Mouse (Mus musculus): Measurements from ENCODE around the gene 4930544D05Rik. TPM values are rescaled to one million over a fixed set of nuclear protein-coding genes. Genes with fewer than 3 reads are reported as not detected.

Gene 4930544D05Rik
- polyA plus RNA-seq, 1 experiment from 2014 or later = not detected

DNA sequence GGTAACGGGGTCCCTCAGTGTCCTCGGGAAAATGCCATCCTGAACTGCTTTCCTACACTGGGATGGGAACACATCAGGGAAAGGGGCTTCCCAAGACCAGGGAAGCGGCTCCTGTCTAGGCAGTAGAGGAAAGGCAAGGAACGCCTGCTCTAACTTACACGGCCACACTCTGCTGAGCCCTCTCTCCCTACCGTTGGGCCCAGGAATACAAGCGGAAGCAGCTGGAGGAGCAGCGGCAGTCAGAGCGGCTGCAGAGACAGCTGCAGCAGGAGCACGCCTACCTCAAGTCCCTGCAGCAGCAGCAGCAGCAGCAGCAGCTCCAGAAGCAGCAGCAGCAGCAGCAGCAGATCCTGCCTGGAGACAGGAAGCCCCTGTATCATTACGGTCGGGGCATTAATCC lies 8.9 kb upstream of the 4930544D05Rik start:
- Histone ChIP-seq H3K27ac (ENCODE audit: low read depth, low read length) (no peak overlapping the region), H3K27me3 (ENCODE audit: control insufficient read depth, insufficient read depth, low read length) (no peaks in the 10 kb centered on the region), H3K36me3 (ENCODE audit: control insufficient read depth, insufficient read depth, low read length) (no peaks in the 10 kb centered on the region; the same call in 1 of the 2 replicates), H3K4me1 (replicated peaks; ENCODE audit: control insufficient read depth, insufficient read depth, low read length) (no peaks in the 10 kb centered on the region), H3K4me2 (ENCODE audit: low read depth, low read length, severe bottlenecking) (no peak overlapping the region), H3K9ac (ENCODE audit: low read length) (no peak overlapping the region), H3K4me3 (ENCODE audit: low read depth, low read length) (no peak overlapping the region), H3K9me3 (ENCODE audit: control insufficient read depth, low read length) (no peaks in the 10 kb centered on the region)
- 82% methylated on average over 12 of the region's 12 CpGs for WGBS
- DNase-seq (ENCODE audit: low spot score) (no peak), ATAC-seq (replicated peaks; ENCODE audit: low FRiP score) (no peak)

DNA sequence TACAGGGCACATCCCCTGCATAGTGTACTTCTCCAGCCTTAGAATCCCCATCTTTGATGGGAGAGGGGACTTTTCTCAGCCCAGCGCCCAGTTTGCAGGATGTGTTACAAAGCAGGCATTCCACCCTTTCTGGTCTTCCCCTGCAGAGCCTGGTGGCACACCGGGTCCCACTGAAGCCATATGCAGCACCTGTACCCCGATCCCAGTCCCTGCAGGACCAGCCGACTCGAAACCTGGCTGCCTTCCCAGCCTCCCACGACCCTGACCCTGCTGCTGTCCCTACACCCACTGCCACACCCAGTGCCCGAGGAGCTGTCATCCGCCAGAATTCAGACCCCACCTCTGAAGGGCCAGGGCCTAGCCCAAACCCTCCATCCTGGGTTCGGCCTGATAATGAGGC lies 8.0 kb upstream of the 4930544D05Rik start:
- no peak overlapping the region for H3K27ac ChIP-seq (ENCODE audit: low read depth, low read length)
- H3K9ac ChIP-seq (ENCODE audit: low read length) = no peak overlapping the region
- H3K4me2 ChIP-seq (ENCODE audit: low read depth, low read length, severe bottlenecking) = no peak overlapping the region
- ATAC-seq (replicated peaks; ENCODE audit: low FRiP score) = no peak
- H3K4me1 ChIP-seq (replicated peaks; ENCODE audit: control insufficient read depth, insufficient read depth, low read length) = no peaks in the 10 kb centered on the region
- H3K9me3 ChIP-seq (ENCODE audit: control insufficient read depth, low read length) = no peaks in the 10 kb centered on the region
- no peak overlapping the region for H3K4me3 ChIP-seq (ENCODE audit: low read depth, low read length)
- WGBS = 93% methylated on average over 9 of the region's 9 CpGs
- H3K36me3 ChIP-seq (ENCODE audit: control insufficient read depth, insufficient read depth, low read length) = no peaks in the 10 kb centered on the region; the same call in 1 of the 2 replicates
- DNase-seq (ENCODE audit: low spot score) = no peak
- H3K27me3 ChIP-seq (ENCODE audit: control insufficient read depth, insufficient read depth, low read length) = no peaks in the 10 kb centered on the region

GRCm38 (mm10) chr11:70608381-70609066 lies 7.1 kb upstream of the 4930544D05Rik start:
- Histone ChIP-seq H3K4me1 (replicated peaks; ENCODE audit: control insufficient read depth, insufficient read depth, low read length) (no peaks in the 10 kb centered on the region), H3K4me3 (ENCODE audit: low read depth, low read length) (no peak overlapping the region), H3K27ac (ENCODE audit: low read depth, low read length) (no peak overlapping the region), H3K9me3 (ENCODE audit: control insufficient read depth, low read length) (no peaks in the 10 kb centered on the region), H3K27me3 (ENCODE audit: control insufficient read depth, insufficient read depth, low read length) (no peaks in the 10 kb centered on the region), H3K4me2 (ENCODE audit: low read depth, low read length, severe bottlenecking) (no peak overlapping the region), H3K36me3 (ENCODE audit: control insufficient read depth, insufficient read depth, low read length) (no peaks in the 10 kb centered on the region; the same call in 1 of the 2 replicates), H3K9ac (ENCODE audit: low read length) (no peak overlapping the region)
- ATAC-seq (replicated peaks; ENCODE audit: low FRiP score) (no peak), DNase-seq (ENCODE audit: low spot score) (peak; percentile 62)
- WGBS = 90% methylated on average over 25 of the region's 26 CpGs

GRCm38 (mm10) chr11:70610752-70611151 lies 4.9 kb upstream of the 4930544D05Rik start:
- no peak overlapping the region for H3K4me3 ChIP-seq (ENCODE audit: low read depth, low read length)
- H3K36me3 ChIP-seq (ENCODE audit: control insufficient read depth, insufficient read depth, low read length) = no peaks in the 10 kb centered on the region; the same call in 1 of the 2 replicates
- H3K4me2 ChIP-seq (ENCODE audit: low read depth, low read length, severe bottlenecking) = no peak overlapping the region
- no peaks in the 10 kb centered on the region; the same call in 1 of the 2 replicates for H3K27me3 ChIP-seq (ENCODE audit: control insufficient read depth, insufficient read depth, low read length)
- DNase-seq (ENCODE audit: low spot score) (peak; percentile 32), ATAC-seq (replicated peaks; ENCODE audit: low FRiP score) (no peak)
- 88% methylated on average over 4 of the region's 4 CpGs for WGBS
- H3K4me1 ChIP-seq (replicated peaks; ENCODE audit: control insufficient read depth, insufficient read depth, low read length) = peaks cover 6% of the 10 kb centered on the region
- H3K27ac ChIP-seq (ENCODE audit: low read depth, low read length) = no peak overlapping the region
- no peak overlapping the region for H3K9ac ChIP-seq (ENCODE audit: low read length)
- no peaks in the 10 kb centered on the region for H3K9me3 ChIP-seq (ENCODE audit: control insufficient read depth, low read length)

DNA sequence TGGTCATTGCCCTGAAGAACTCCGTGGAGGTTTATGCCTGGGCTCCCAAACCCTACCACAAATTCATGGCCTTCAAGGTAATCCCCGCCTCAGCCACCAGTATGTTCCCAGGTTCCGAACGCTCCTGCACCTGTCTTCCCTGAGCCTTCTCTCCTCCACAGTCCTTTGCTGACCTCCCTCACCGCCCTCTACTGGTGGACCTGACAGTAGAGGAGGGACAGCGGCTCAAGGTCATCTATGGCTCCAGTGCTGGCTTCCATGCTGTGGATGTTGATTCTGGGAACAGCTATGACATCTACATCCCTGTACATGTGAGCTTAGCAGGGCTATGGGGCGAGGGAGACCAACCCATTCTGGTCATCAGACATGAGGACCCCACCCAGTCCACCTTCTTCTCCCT lies 3.1 kb upstream of the 4930544D05Rik start:
- Histone ChIP-seq H3K9me3 (ENCODE audit: control insufficient read depth, low read length) (no peaks in the 10 kb centered on the region), H3K27me3 (ENCODE audit: control insufficient read depth, insufficient read depth, low read length) (no peaks in the 10 kb centered on the region; the same call in 1 of the 2 replicates), H3K4me2 (ENCODE audit: low read depth, low read length, severe bottlenecking) (no peak overlapping the region), H3K9ac (ENCODE audit: low read length) (no peak overlapping the region), H3K36me3 (ENCODE audit: control insufficient read depth, insufficient read depth, low read length) (no peaks in the 10 kb centered on the region; the same call in 1 of the 2 replicates), H3K27ac (ENCODE audit: low read depth, low read length) (no peak overlapping the region), H3K4me1 (replicated peaks; ENCODE audit: control insufficient read depth, insufficient read depth, low read length) (peaks cover 6% of the 10 kb centered on the region), H3K4me3 (ENCODE audit: low read depth, low read length) (no peak overlapping the region)
- ATAC-seq (replicated peaks; ENCODE audit: low FRiP score) = no peak
- no peak for DNase-seq (ENCODE audit: low spot score)
- WGBS = 84% methylated on average over 7 of the region's 7 CpGs

DNA sequence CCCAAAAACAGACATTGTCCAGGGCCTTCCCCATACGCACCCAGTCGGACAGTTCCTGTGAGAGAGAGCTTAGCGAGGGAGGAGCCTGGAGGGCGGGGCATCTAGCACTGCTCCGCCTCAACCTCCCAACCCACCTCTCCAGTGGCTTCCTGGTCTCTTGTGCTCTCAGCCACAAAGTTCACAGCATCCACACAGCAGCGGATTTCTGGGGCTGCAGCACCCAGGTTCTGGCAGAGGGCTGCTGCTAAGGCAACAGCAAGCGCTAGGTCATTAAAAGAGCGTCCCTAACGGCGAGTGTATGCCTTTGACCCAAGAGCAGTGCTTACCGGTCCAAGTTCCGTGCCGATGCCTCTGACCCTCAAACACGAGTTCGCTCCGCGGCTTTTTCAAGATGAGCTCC lies 574 bp upstream of the 4930544D05Rik start:
- Histone ChIP-seq H3K27ac (ENCODE audit: low read depth, low read length) (no peak overlapping the region), H3K27me3 (ENCODE audit: control insufficient read depth, insufficient read depth, low read length) (no peaks in the 10 kb centered on the region; the same call in 1 of the 2 replicates), H3K9me3 (ENCODE audit: control insufficient read depth, low read length) (no peaks in the 10 kb centered on the region), H3K36me3 (ENCODE audit: control insufficient read depth, insufficient read depth, low read length) (no peaks in the 10 kb centered on the region; the same call in 1 of the 2 replicates), H3K9ac (ENCODE audit: low read length) (peak overlapping the region; percentile 48), H3K4me3 (ENCODE audit: low read depth, low read length) (peak overlapping the region; percentile 17), H3K4me2 (ENCODE audit: low read depth, low read length, severe bottlenecking) (peak overlapping the region; percentile 49), H3K4me1 (replicated peaks; ENCODE audit: control insufficient read depth, insufficient read depth, low read length) (peaks cover 6% of the 10 kb centered on the region)
- peak; percentile 66 for DNase-seq (ENCODE audit: low spot score)
- peak; percentile 51; the same call in 1 of the 2 replicates for ATAC-seq (replicated peaks; ENCODE audit: low FRiP score)
- 3% methylated on average over 17 of the region's 17 CpGs for WGBS

GRCm38 (mm10) chr11:70619101-70619500 lies 3.5 kb downstream of the 4930544D05Rik start, which contains the start of gene Chrne:
Gene Chrne (minus strand): TSS chr11:70619216.
- no peak within 1 kb of the TSS for H3K9ac ChIP-seq (ENCODE audit: low read length)
- ATAC-seq (replicated peaks; ENCODE audit: low FRiP score) (no peak), DNase-seq (ENCODE audit: low spot score) (no peak)
- WGBS = 39% methylated on average over 1 of the region's 1 CpGs
- no peaks in the 10 kb centered on the region for H3K36me3 ChIP-seq (ENCODE audit: control insufficient read depth, insufficient read depth, low read length)
- no peak within 1 kb of the TSS for H3K27ac ChIP-seq (ENCODE audit: low read depth, low read length)
- H3K27me3 ChIP-seq (ENCODE audit: control insufficient read depth, insufficient read depth, low read length) = no peaks in the 10 kb centered on the region; the same call in 1 of the 2 replicates
- H3K4me1 ChIP-seq (replicated peaks; ENCODE audit: control insufficient read depth, insufficient read depth, low read length) = peaks cover 6% of the 10 kb centered on the region
- H3K4me3 ChIP-seq (ENCODE audit: low read depth, low read length) = no peak within 1 kb of the TSS
- H3K4me2 ChIP-seq (ENCODE audit: low read depth, low read length, severe bottlenecking) = no peak within 1 kb of the TSS
- H3K9me3 ChIP-seq (ENCODE audit: control insufficient read depth, low read length) = no peaks in the 10 kb centered on the region

GRCm38 (mm10) chr11:70621972-70622814 lies 6.5 kb downstream of the 4930544D05Rik start:
- no peak for DNase-seq (ENCODE audit: low spot score)
- no peak overlapping the region for H3K9ac ChIP-seq (ENCODE audit: low read length)
- no peak overlapping the region for H3K4me3 ChIP-seq (ENCODE audit: low read depth, low read length)
- WGBS = 44% methylated on average over 7 of the region's 7 CpGs
- no peak overlapping the region for H3K27ac ChIP-seq (ENCODE audit: low read depth, low read length)
- no peaks in the 10 kb centered on the region for H3K4me1 ChIP-seq (replicated peaks; ENCODE audit: control insufficient read depth, insufficient read depth, low read length)
- no peaks in the 10 kb centered on the region for H3K9me3 ChIP-seq (ENCODE audit: control insufficient read depth, low read length)
- no peaks in the 10 kb centered on the region for H3K36me3 ChIP-seq (ENCODE audit: control insufficient read depth, insufficient read depth, low read length)
- no peak overlapping the region for H3K4me2 ChIP-seq (ENCODE audit: low read depth, low read length, severe bottlenecking)
- no peak for ATAC-seq (replicated peaks; ENCODE audit: low FRiP score)
- H3K27me3 ChIP-seq (ENCODE audit: control insufficient read depth, insufficient read depth, low read length) = no peaks in the 10 kb centered on the region
